Mouse (Mus musculus) kidney, postnatal 4 days (tissue): Measurements from ENCODE around the gene Usp9x.

Experiments used
- DNase-seq, 2 experiments: peaks; one replicate each; pipeline ENCODE4 v3.0.0; 2021; ENCODE audit warnings: mixed read lengths in 2 of 2

Gene Usp9x

GRCm38 (mm10) chrX:13071241-13071775 is at the start of gene Usp9x:
Gene Usp9x (plus strand): TSS chrX:13071498.
- DNase-seq: peak; percentile 90 to 93

- no peak for DNase-seq
Observed at GRCm38 (mm10) chrX:13022547-13023310, 48.6 kb upstream of the Usp9x start.

GRCm38 (mm10) chrX:13024539-13025202 is 46.6 kb upstream of the Usp9x start:
- DNase-seq: no peak

GRCm38 (mm10) chrX:13025286-13025685 is 46.0 kb upstream of the Usp9x start:
- no peak for DNase-seq

- DNase-seq: no peak
Observed at GRCm38 (mm10) chrX:13028156-13028555, 43.1 kb upstream of the Usp9x start.

- no peak for DNase-seq
Observed at GRCm38 (mm10) chrX:13029996-13030395, 41.3 kb upstream of the Usp9x start.

GRCm38 (mm10) chrX:13037085-13037484 is 34.2 kb upstream of the Usp9x start:
- no peak for DNase-seq

GRCm38 (mm10) chrX:13039211-13039610 is 32.1 kb upstream of the Usp9x start:
- no peak for DNase-seq

GRCm38 (mm10) chrX:13040391-13040790 is 30.9 kb upstream of the Usp9x start:
- DNase-seq: no peak

GRCm38 (mm10) chrX:13041630-13042129 is 29.6 kb upstream of the Usp9x start:
- DNase-seq: peak; percentile 95 to 96

- DNase-seq: no peak
Observed at GRCm38 (mm10) chrX:13043780-13044179, 27.5 kb upstream of the Usp9x start.

GRCm38 (mm10) chrX:13044666-13045065 is 26.6 kb upstream of the Usp9x start:
- no peak for DNase-seq

GRCm38 (mm10) chrX:13046893-13047435 is 24.3 kb upstream of the Usp9x start:
- no peak for DNase-seq

- DNase-seq: peak; percentile 16 to 26
Observed at GRCm38 (mm10) chrX:13047631-13048345, 23.5 kb upstream of the Usp9x start.

- DNase-seq: no peak
Observed at GRCm38 (mm10) chrX:13054612-13055011, 16.7 kb upstream of the Usp9x start.

GRCm38 (mm10) chrX:13061961-13062360 is 9.3 kb upstream of the Usp9x start:
- no peak for DNase-seq

- DNase-seq: peak in 1 of 2 experiments; percentile 16
Observed at GRCm38 (mm10) chrX:13064273-13064925, 6.9 kb upstream of the Usp9x start.

GRCm38 (mm10) chrX:13070206-13070572 is 1.1 kb upstream of the Usp9x start:
- no peak for DNase-seq

GRCm38 (mm10) chrX:13070573-13071240 is 591 bp upstream of the Usp9x start:
- peak; percentile 93 to 96 for DNase-seq

GRCm38 (mm10) chrX:13071776-13072460 is 620 bp downstream of the Usp9x start:
- DNase-seq: peak; percentile 69 to 81

GRCm38 (mm10) chrX:13072461-13072982 is 1.2 kb downstream of the Usp9x start:
- DNase-seq: peak; percentile 78 to 87
